Mouse (Mus musculus): ENCODE measurements around the gene Gaa. TPM values are rescaled to one million over a fixed set of nuclear protein-coding genes. Genes with fewer than 3 reads are reported as not detected.

The Gaa gene
- polyA plus RNA-seq, 1 experiment: 86.4 TPM

DNA sequence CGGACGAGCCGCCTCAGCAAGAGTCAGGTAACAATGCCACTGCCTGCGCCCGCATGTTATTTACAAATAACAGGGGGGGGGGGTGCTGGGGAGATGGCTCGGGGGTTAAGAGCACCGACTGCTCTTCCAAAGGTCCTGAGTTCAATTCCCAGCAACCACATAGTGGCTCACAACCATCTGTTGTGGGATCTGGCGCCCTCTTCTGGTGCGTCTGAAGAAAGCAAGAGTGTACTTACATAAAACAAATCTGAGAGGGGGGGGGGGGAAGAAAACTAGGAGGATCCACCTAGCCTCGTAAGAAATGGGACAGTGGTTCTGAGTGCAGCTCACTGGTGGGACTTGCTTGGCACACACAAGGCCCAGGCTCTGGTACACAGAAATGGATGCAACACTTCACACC lies 32.9 kb upstream of the Gaa start:
- Histone ChIP-seq H3K4me2 (ENCODE audit: low read depth) (no peak overlapping the region), H3K27me3 (ENCODE audit: control insufficient read depth, insufficient read depth, insufficient read length) (peaks cover 23% of the 10 kb centered on the region), H3ac (ENCODE audit: control insufficient read depth, insufficient read length) (no peak overlapping the region), H3K4me3 (no peak overlapping the region), H3K36me3 (ENCODE audit: control insufficient read depth, insufficient read depth) (no peaks in the 10 kb centered on the region), H3K79me2 (ENCODE audit: control insufficient read depth, insufficient read depth) (no peaks in the 10 kb centered on the region)
- no peak for TF ChIP-seq USF1 (IDR thresholded peaks at IDR 0.05; ENCODE audit: low read depth)
- no peak for TF ChIP-seq SRF (IDR thresholded peaks at IDR 0.05; ENCODE audit: control insufficient read depth, insufficient read length, low read depth)
- TF ChIP-seq MYOG (IDR thresholded peaks at IDR 0.05; ENCODE audit: control insufficient read depth in 1 of 3, insufficient read depth in 1 of 3, insufficient read length in 2 of 3, low read depth in 2 of 3): no peak
- TF ChIP-seq E2F4 (IDR thresholded peaks at IDR 0.05; ENCODE audit: insufficient read depth): no peak
- TF ChIP-seq POLR2A (IDR thresholded peaks at IDR 0.05; ENCODE audit: insufficient read length, low read depth): no peak
- no peak for TF ChIP-seq MYOD1 (IDR thresholded peaks at IDR 0.05; ENCODE audit: control insufficient read depth in 1 of 3, insufficient read length in 2 of 3, low read depth in 2 of 3)
- no peak for TF ChIP-seq TCF3 (IDR thresholded peaks at IDR 0.05; ENCODE audit: insufficient read length, low read depth)
- TF ChIP-seq MAX (IDR thresholded peaks at IDR 0.05; ENCODE audit: low read depth): no peak
- TF ChIP-seq TCF12 (IDR thresholded peaks at IDR 0.05; ENCODE audit: insufficient read depth, poor library complexity, severe bottlenecking): no peak
- no peak for TF ChIP-seq CEBPB (IDR thresholded peaks at IDR 0.05; ENCODE audit: insufficient read depth, poor library complexity, severe bottlenecking)
- no peak for TF ChIP-seq POLR2AphosphoS2 (IDR thresholded peaks at IDR 0.05; ENCODE audit: insufficient read length, low read depth)
- TF ChIP-seq REST (IDR thresholded peaks at IDR 0.05; ENCODE audit: insufficient read depth, insufficient read length): no peak

DNA sequence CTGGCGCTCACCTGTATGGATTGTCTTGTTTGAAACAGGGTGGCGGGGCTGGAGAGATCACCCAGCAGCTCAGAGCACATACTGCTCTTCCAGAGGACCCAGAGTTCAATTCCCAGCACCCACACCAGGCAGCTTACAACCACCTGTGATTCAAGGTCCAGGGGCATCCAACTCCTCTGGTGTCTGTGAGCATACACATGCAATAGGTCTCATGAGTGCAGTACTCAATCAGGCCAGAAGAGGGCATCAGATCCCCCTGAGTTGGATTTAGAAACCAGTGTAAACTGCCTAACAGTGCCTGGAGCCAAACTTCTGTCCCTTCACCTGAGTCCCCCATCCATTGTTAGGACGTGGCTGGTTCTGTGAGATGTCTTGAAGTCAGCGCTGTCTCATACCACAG lies 32.1 kb upstream of the Gaa start:
- no peak for TF ChIP-seq MYOD1 (IDR thresholded peaks at IDR 0.05; ENCODE audit: control insufficient read depth in 1 of 3, insufficient read length in 2 of 3, low read depth in 2 of 3)
- no peak for TF ChIP-seq POLR2A (IDR thresholded peaks at IDR 0.05; ENCODE audit: insufficient read length, low read depth)
- no peak for TF ChIP-seq MAX (IDR thresholded peaks at IDR 0.05; ENCODE audit: low read depth)
- TF ChIP-seq USF1 (IDR thresholded peaks at IDR 0.05; ENCODE audit: low read depth): no peak
- no peak for TF ChIP-seq POLR2AphosphoS2 (IDR thresholded peaks at IDR 0.05; ENCODE audit: insufficient read length, low read depth)
- TF ChIP-seq CEBPB (IDR thresholded peaks at IDR 0.05; ENCODE audit: insufficient read depth, poor library complexity, severe bottlenecking): no peak
- no peak for TF ChIP-seq TCF12 (IDR thresholded peaks at IDR 0.05; ENCODE audit: insufficient read depth, poor library complexity, severe bottlenecking)
- no peak for TF ChIP-seq MYOG (IDR thresholded peaks at IDR 0.05; ENCODE audit: control insufficient read depth in 1 of 3, insufficient read depth in 1 of 3, insufficient read length in 2 of 3, low read depth in 2 of 3)
- TF ChIP-seq E2F4 (IDR thresholded peaks at IDR 0.05; ENCODE audit: insufficient read depth): no peak
- TF ChIP-seq TCF3 (IDR thresholded peaks at IDR 0.05; ENCODE audit: insufficient read length, low read depth): no peak
- no peak for TF ChIP-seq SRF (IDR thresholded peaks at IDR 0.05; ENCODE audit: control insufficient read depth, insufficient read length, low read depth)
- no peak for TF ChIP-seq REST (IDR thresholded peaks at IDR 0.05; ENCODE audit: insufficient read depth, insufficient read length)
- no peak overlapping the region for H3K4me3 ChIP-seq
- no peaks in the 10 kb centered on the region for H3K36me3 ChIP-seq (ENCODE audit: control insufficient read depth, insufficient read depth)
- no peaks in the 10 kb centered on the region for H3K79me2 ChIP-seq (ENCODE audit: control insufficient read depth, insufficient read depth)
- H3ac ChIP-seq (ENCODE audit: control insufficient read depth, insufficient read length): no peak overlapping the region
- no peak overlapping the region for H3K4me2 ChIP-seq (ENCODE audit: low read depth)
- H3K27me3 ChIP-seq (ENCODE audit: control insufficient read depth, insufficient read depth, insufficient read length): peaks cover 21% of the 10 kb centered on the region

DNA sequence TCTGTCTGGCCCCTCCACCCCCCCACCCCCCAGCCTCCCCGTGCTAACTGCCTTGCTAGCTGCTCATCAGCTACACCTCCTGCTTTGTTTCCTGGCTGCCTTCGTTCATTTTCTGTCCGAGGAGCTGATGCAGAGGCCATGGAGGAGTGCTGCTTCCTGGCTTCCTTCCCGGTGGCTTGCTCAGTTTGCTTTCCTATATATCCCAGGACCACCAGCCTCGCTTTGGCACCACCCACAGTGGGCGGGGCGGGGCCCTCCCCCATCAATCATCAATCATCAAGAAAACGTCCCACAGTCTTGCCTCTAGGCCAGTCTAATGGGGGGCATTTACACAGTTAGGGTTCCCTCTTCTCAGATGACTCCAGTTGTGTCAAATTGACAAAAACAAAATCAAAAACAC lies 31.3 kb upstream of the Gaa start:
- H3K27me3 ChIP-seq (ENCODE audit: control insufficient read depth, insufficient read depth, insufficient read length): peaks cover 14% of the 10 kb centered on the region
- TF ChIP-seq MYOD1 (IDR thresholded peaks at IDR 0.05; ENCODE audit: control insufficient read depth in 1 of 3, insufficient read length in 2 of 3, low read depth in 2 of 3): no peak
- TF ChIP-seq CEBPB (IDR thresholded peaks at IDR 0.05; ENCODE audit: insufficient read depth, poor library complexity, severe bottlenecking): no peak
- no peak for TF ChIP-seq SRF (IDR thresholded peaks at IDR 0.05; ENCODE audit: control insufficient read depth, insufficient read length, low read depth)
- no peak for TF ChIP-seq REST (IDR thresholded peaks at IDR 0.05; ENCODE audit: insufficient read depth, insufficient read length)
- no peak for TF ChIP-seq MAX (IDR thresholded peaks at IDR 0.05; ENCODE audit: low read depth)
- no peak for TF ChIP-seq USF1 (IDR thresholded peaks at IDR 0.05; ENCODE audit: low read depth)
- no peak for TF ChIP-seq POLR2AphosphoS2 (IDR thresholded peaks at IDR 0.05; ENCODE audit: insufficient read length, low read depth)
- TF ChIP-seq TCF12 (IDR thresholded peaks at IDR 0.05; ENCODE audit: insufficient read depth, poor library complexity, severe bottlenecking): no peak
- no peak for TF ChIP-seq POLR2A (IDR thresholded peaks at IDR 0.05; ENCODE audit: insufficient read length, low read depth)
- TF ChIP-seq E2F4 (IDR thresholded peaks at IDR 0.05; ENCODE audit: insufficient read depth): no peak
- no peak for TF ChIP-seq MYOG (IDR thresholded peaks at IDR 0.05; ENCODE audit: control insufficient read depth in 1 of 3, insufficient read depth in 1 of 3, insufficient read length in 2 of 3, low read depth in 2 of 3)
- no peak for TF ChIP-seq TCF3 (IDR thresholded peaks at IDR 0.05; ENCODE audit: insufficient read length, low read depth)

DNA sequence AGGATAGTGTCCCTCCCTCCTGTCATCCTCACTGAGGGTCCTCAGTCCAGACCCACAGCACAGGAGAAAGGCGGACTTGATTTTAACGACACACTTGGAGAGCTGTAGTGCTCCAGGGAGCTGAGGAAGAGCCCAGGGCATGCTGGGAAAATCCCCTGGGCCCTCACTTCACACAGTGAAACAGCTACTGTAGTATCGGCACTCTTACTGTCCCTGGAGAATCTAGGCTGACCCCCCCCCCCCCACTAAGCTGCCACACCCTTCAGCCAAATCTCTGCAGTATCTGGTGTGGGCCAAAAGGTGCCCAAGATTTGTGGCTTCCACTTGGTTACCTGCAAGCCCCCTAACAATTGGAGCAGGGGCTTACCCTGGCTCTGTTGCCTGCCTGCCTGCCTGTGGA lies 30.7 kb upstream of the Gaa start:
- TF ChIP-seq TCF3 (IDR thresholded peaks at IDR 0.05; ENCODE audit: insufficient read length, low read depth) (no peak), REST (IDR thresholded peaks at IDR 0.05; ENCODE audit: insufficient read depth, insufficient read length) (no peak), MYOD1 (IDR thresholded peaks at IDR 0.05; ENCODE audit: control insufficient read depth in 1 of 3, insufficient read length in 2 of 3, low read depth in 2 of 3) (no peak), CEBPB (IDR thresholded peaks at IDR 0.05; ENCODE audit: insufficient read depth, poor library complexity, severe bottlenecking) (no peak), TCF12 (IDR thresholded peaks at IDR 0.05; ENCODE audit: insufficient read depth, poor library complexity, severe bottlenecking) (no peak), MYOG (IDR thresholded peaks at IDR 0.05; ENCODE audit: control insufficient read depth in 1 of 3, insufficient read depth in 1 of 3, insufficient read length in 2 of 3, low read depth in 2 of 3) (no peak), MAX (IDR thresholded peaks at IDR 0.05; ENCODE audit: low read depth) (no peak), USF1 (IDR thresholded peaks at IDR 0.05; ENCODE audit: low read depth) (no peak), E2F4 (IDR thresholded peaks at IDR 0.05; ENCODE audit: insufficient read depth) (no peak), SRF (IDR thresholded peaks at IDR 0.05; ENCODE audit: control insufficient read depth, insufficient read length, low read depth) (no peak), POLR2AphosphoS2 (IDR thresholded peaks at IDR 0.05; ENCODE audit: insufficient read length, low read depth) (no peak), POLR2A (IDR thresholded peaks at IDR 0.05; ENCODE audit: insufficient read length, low read depth) (no peak)
- Histone ChIP-seq H3K4me2 (ENCODE audit: low read depth) (no peak overlapping the region), H3K27me3 (ENCODE audit: control insufficient read depth, insufficient read depth, insufficient read length) (peaks cover 15% of the 10 kb centered on the region), H3K36me3 (ENCODE audit: control insufficient read depth, insufficient read depth) (no peaks in the 10 kb centered on the region), H3K4me3 (no peak overlapping the region), H3ac (ENCODE audit: control insufficient read depth, insufficient read length) (no peak overlapping the region), H3K79me2 (ENCODE audit: control insufficient read depth, insufficient read depth) (no peaks in the 10 kb centered on the region)

More for the DNA sequence above, 31.3 kb upstream of the Gaa start:
- no peak overlapping the region for H3ac ChIP-seq (ENCODE audit: control insufficient read depth, insufficient read length)
- H3K79me2 ChIP-seq (ENCODE audit: control insufficient read depth, insufficient read depth): no peaks in the 10 kb centered on the region
- H3K36me3 ChIP-seq (ENCODE audit: control insufficient read depth, insufficient read depth): no peaks in the 10 kb centered on the region
- H3K4me3 ChIP-seq: no peak overlapping the region
- H3K4me2 ChIP-seq (ENCODE audit: low read depth): no peak overlapping the region
